Mouse (Mus musculus): ENCODE measurements around the gene Cdc42bpg. TPM values are rescaled to one million over a fixed set of nuclear protein-coding genes. Genes with fewer than 3 reads are reported as not detected.
A peak's percentile ranks its signal among the peaks of the same experiment; 100 is the strongest.

Gene Cdc42bpg
- polyA plus RNA-seq, 1 experiment from 2014 or later = 0.34 TPM

DNA sequence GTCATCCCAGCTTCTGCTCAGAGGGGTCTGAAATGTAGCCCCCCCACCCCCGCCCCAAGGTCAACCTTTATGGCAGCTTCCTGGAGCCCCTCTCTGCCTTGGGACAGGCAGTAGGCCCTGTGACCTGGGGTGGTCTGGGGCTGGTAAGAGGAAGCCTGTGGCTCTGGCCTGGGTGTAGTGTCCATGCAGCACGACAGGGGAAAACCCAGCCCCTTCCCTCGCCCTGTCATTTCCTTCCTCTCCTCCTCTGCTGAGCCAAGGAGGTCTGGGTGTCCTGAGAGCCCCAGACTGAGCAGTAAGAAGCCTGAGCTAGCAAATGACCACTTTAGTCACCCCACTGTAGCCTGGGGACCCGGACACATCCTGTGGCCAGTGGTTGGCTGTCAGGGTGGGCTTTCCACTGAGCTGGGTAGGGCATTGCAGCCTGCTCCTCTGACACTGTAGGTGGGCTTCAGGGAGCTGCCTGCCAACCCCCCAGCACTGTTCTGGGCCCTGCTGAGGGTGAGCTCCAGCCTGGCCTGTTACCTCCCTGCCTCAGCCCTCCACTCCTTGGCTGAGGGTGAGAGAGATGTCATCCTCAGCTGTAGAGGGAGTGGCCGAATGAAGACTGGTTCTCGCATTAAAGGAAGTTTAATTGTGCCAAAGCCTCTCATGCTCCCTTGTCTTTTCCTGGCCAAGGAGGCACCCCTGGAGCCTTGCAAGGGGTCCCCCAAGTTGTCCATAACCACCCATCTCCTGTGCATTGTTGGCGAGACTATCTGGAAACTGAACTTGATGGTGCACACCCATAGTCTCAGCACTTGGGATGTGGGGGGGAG, 6.6 kb upstream of the Cdc42bpg start:
- Histone ChIP-seq H3K9me3 (replicated peaks) (no peaks in the 10 kb centered on the region), H3K27ac (ENCODE audit: poor library complexity, severe bottlenecking) (peak overlapping the region; percentile 46; the same call in 1 of the 2 replicates), H3K27me3 (replicated peaks) (no peaks in the 10 kb centered on the region), H3K36me3 (peaks cover 58% of the 10 kb centered on the region), H3K9ac (no peak overlapping the region), H3K4me1 (replicated peaks) (peaks cover 50% of the 10 kb centered on the region), H3K4me3 (no peak overlapping the region), H3K4me2 (peak overlapping the region; percentile 17; the same call in 1 of the 2 replicates)
- no peak for ATAC-seq (ENCODE audit: insufficient number of reproducible peaks, low FRiP score)
- 73% methylated on average over 7 of the region's 7 CpGs for WGBS

DNA sequence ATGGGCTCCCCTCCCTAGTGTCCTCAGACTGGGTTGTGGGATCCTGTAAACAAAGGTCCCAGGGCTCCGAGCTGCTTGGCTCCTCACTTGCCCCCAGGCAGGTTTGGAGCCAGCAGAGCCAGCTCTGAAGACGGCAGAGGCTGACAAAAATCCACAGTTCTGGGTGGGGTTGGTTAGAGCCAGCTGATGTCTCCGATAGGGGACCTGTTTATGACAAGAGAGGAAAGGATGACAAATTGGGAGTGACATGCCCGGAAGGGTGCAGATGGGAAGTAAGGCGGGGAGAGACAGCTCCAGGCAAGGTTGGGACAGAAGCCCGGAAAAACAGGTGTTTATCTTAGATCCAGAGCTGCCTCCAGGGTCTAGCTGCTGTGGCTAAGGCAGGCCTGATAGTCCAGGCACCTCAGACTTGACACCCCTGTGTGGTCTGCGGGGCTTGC, 5.8 kb upstream of the Cdc42bpg start:
- H3K36me3 ChIP-seq = peaks cover 50% of the 10 kb centered on the region
- peak overlapping the region; percentile 32; the same call in 1 of the 2 replicates for H3K9ac ChIP-seq

GRCm38 (mm10) chr19:6302114-6302513, 4.1 kb upstream of the Cdc42bpg start:
- no peaks in the 10 kb centered on the region for H3K27me3 ChIP-seq (replicated peaks)
- no peak overlapping the region for H3K4me2 ChIP-seq
- H3K4me1 ChIP-seq (replicated peaks) = peaks cover 61% of the 10 kb centered on the region
- no peak overlapping the region for H3K27ac ChIP-seq (ENCODE audit: poor library complexity, severe bottlenecking)
- WGBS = 89% methylated on average over 5 of the region's 5 CpGs
- H3K36me3 ChIP-seq = peaks cover 33% of the 10 kb centered on the region
- H3K9ac ChIP-seq = no peak overlapping the region
- H3K4me3 ChIP-seq = no peak overlapping the region
- ATAC-seq (ENCODE audit: insufficient number of reproducible peaks, low FRiP score) = no peak
- no peaks in the 10 kb centered on the region for H3K9me3 ChIP-seq (replicated peaks)

More for the DNA sequence above, 5.8 kb upstream of the Cdc42bpg start:
- Histone ChIP-seq H3K4me3 (no peak overlapping the region), H3K4me1 (replicated peaks) (peaks cover 50% of the 10 kb centered on the region), H3K9me3 (replicated peaks) (no peaks in the 10 kb centered on the region), H3K4me2 (no peak overlapping the region; the same call in 1 of the 2 replicates), H3K27ac (ENCODE audit: poor library complexity, severe bottlenecking) (peak overlapping the region; percentile 46), H3K27me3 (replicated peaks) (no peaks in the 10 kb centered on the region)
- ATAC-seq (ENCODE audit: insufficient number of reproducible peaks, low FRiP score) = peak; percentile 40
- 52% methylated on average over 7 of the region's 7 CpGs for WGBS

GRCm38 (mm10) chr19:6302522-6302921, 3.7 kb upstream of the Cdc42bpg start:
- 34% methylated on average over 4 of the region's 4 CpGs for WGBS
- Histone ChIP-seq H3K27ac (ENCODE audit: poor library complexity, severe bottlenecking) (peak overlapping the region; percentile 39; the same call in 1 of the 2 replicates), H3K9ac (no peak overlapping the region)

DNA sequence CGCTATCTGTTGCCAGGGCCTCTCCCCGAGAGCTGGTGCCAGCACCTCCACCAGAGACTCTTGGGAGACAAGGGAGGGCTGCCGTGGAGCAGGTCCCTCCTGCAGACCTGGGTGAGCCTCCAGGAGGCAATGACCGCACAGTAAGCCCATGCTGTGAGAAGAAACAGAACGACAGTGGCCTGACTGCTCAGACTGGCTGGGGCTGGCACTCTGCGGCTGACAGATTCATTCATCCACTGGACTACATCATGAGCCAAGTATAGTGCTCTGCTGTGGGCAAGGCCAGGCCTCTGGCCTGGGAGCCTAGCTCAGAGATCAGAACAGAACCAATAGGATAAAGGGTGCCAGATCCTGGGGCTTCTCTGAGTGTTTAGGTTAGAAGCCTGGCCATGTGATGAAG, 2.4 kb upstream of the Cdc42bpg start:
- WGBS = 55% methylated on average over 6 of the region's 6 CpGs
- H3K9me3 ChIP-seq (replicated peaks) = no peaks in the 10 kb centered on the region
- peak overlapping the region; percentile 21; the same call in 1 of the 2 replicates for H3K9ac ChIP-seq
- H3K36me3 ChIP-seq = peaks cover 16% of the 10 kb centered on the region
- peaks cover 72% of the 10 kb centered on the region for H3K4me1 ChIP-seq (replicated peaks)
- H3K4me3 ChIP-seq = no peak overlapping the region
- H3K27ac ChIP-seq (ENCODE audit: poor library complexity, severe bottlenecking) = peak overlapping the region; percentile 48; the same call in 1 of the 2 replicates
- no peak overlapping the region for H3K4me2 ChIP-seq
- ATAC-seq (ENCODE audit: insufficient number of reproducible peaks, low FRiP score) = no peak
- no peaks in the 10 kb centered on the region for H3K27me3 ChIP-seq (replicated peaks)

More at GRCm38 (mm10) chr19:6302522-6302921, 3.7 kb upstream of the Cdc42bpg start:
- no peak for ATAC-seq (ENCODE audit: insufficient number of reproducible peaks, low FRiP score)
- Histone ChIP-seq H3K4me3 (no peak overlapping the region), H3K27me3 (replicated peaks) (no peaks in the 10 kb centered on the region), H3K4me1 (replicated peaks) (peaks cover 65% of the 10 kb centered on the region), H3K36me3 (peaks cover 29% of the 10 kb centered on the region), H3K9me3 (replicated peaks) (no peaks in the 10 kb centered on the region), H3K4me2 (no peak overlapping the region)

DNA sequence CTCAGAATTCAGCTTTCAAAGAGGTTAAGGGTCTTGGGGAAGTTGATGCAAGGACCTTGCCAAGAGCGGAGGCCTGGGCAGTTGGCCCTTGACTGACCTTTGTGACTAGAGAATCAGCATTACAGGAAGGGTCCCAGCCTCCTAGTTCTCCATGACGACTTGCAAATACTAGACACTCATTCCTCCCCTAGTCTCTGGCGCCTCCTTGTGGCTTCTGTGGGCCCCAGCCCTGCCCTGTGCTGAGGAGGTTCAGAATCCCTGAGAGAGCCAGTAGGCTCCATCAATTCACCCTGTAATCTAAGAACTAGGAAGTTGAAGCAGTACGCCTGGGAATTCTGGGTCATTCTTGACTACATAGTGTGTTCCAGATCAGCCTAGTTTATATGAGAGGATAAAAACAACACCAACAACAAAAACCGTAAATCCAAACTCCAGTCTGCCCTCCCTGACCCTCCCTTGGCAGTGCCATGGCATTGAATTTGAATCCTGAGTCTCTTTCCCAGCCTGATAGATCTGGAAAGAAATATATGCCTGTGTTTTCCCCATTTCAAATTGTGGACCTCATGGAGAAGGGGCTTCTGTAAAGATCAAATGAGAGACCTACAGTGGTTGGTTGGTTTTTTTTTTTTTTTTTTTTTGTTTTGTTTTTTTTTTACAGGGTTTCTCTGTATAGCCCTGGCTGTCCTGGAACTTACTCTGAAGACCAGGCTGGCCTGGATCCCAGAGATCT, 1.3 kb upstream of the Cdc42bpg start:
- 21% methylated on average over 5 of the region's 5 CpGs for WGBS
- Histone ChIP-seq H3K36me3 (peaks cover 5% of the 10 kb centered on the region), H3K4me1 (replicated peaks) (peaks cover 61% of the 10 kb centered on the region), H3K9ac (no peak overlapping the region), H3K4me3 (no peak overlapping the region), H3K4me2 (no peak overlapping the region), H3K27me3 (replicated peaks) (no peaks in the 10 kb centered on the region), H3K9me3 (replicated peaks) (no peaks in the 10 kb centered on the region), H3K27ac (ENCODE audit: poor library complexity, severe bottlenecking) (no peak overlapping the region)
- ATAC-seq (ENCODE audit: insufficient number of reproducible peaks, low FRiP score) = peak; percentile 53

DNA sequence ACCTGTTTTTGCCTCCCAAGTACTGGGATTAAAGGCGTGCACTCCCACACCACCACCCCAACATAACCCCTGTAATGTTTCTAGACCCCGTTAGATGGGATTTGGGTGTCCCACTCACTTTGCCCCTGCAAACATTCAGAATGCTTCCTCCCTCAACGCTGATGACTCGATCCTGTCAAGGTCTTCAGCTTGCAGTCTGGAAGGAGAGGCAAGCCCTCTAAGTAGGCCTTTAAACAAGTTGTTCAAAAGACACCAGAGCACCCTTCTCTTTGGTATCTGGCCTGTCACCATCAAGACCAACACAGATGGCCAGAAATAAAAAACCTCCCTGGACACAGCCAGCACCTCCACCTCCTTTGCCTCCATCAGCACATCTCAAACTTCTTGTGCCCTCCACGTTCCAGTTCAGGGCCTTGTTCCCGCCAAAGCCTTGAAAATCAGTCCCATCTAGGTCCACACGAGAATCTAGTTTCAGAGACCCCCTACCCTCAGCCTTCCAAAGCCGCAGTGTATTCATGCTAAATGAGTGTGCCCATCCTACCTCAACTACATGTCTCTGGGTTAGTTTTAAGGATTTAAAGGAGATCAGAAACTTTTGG, 640 bp upstream of the Cdc42bpg start:
- Histone ChIP-seq H3K4me3 (peak overlapping the region; percentile 91), H3K27ac (ENCODE audit: poor library complexity, severe bottlenecking) (peak overlapping the region; percentile 69; the same call in 1 of the 2 replicates), H3K9me3 (replicated peaks) (no peaks in the 10 kb centered on the region), H3K4me2 (peak overlapping the region; percentile 93), H3K27me3 (replicated peaks) (no peaks in the 10 kb centered on the region), H3K36me3 (peaks cover 7% of the 10 kb centered on the region), H3K9ac (peak overlapping the region; percentile 88), H3K4me1 (replicated peaks) (peaks cover 54% of the 10 kb centered on the region)
- 57% methylated on average over 8 of the region's 8 CpGs for WGBS
- ATAC-seq (ENCODE audit: insufficient number of reproducible peaks, low FRiP score) = no peak

- peaks cover 16% of the 10 kb centered on the region for H3K36me3 ChIP-seq
- H3K4me3 ChIP-seq = peak overlapping the region; percentile 91
- peak; percentile 60 for ATAC-seq (ENCODE audit: insufficient number of reproducible peaks, low FRiP score)
- peak overlapping the region; percentile 93 for H3K4me2 ChIP-seq
- under 1% methylated on average over 33 of the region's 34 CpGs for WGBS
- H3K27ac ChIP-seq (ENCODE audit: poor library complexity, severe bottlenecking) = peak overlapping the region; percentile 68
- peaks cover 53% of the 10 kb centered on the region for H3K4me1 ChIP-seq (replicated peaks)
- no peaks in the 10 kb centered on the region for H3K27me3 ChIP-seq (replicated peaks)
- H3K9me3 ChIP-seq (replicated peaks) = no peaks in the 10 kb centered on the region
- H3K9ac ChIP-seq = peak overlapping the region; percentile 88
Observed at GRCm38 (mm10) chr19:6306586-6306985, 330 bp downstream of the Cdc42bpg start.

- ATAC-seq (ENCODE audit: insufficient number of reproducible peaks, low FRiP score) = no peak
- H3K4me3 ChIP-seq = no peak overlapping the region
- H3K4me2 ChIP-seq = peak overlapping the region; percentile 93; the same call in 1 of the 2 replicates
- H3K27me3 ChIP-seq (replicated peaks) = no peaks in the 10 kb centered on the region
- 0 out of 2 replicates have a peak overlapping the region, but pooled peaks have one; percentile 26 for H3K9ac ChIP-seq
- no peak overlapping the region for H3K27ac ChIP-seq (ENCODE audit: poor library complexity, severe bottlenecking)
- peaks cover 27% of the 10 kb centered on the region for H3K36me3 ChIP-seq
- peaks cover 44% of the 10 kb centered on the region for H3K4me1 ChIP-seq (replicated peaks)
- 80% methylated on average over 9 of the region's 9 CpGs for WGBS
- no peaks in the 10 kb centered on the region for H3K9me3 ChIP-seq (replicated peaks)
Observed at GRCm38 (mm10) chr19:6307733-6308531, 1.7 kb downstream of the Cdc42bpg start.

DNA sequence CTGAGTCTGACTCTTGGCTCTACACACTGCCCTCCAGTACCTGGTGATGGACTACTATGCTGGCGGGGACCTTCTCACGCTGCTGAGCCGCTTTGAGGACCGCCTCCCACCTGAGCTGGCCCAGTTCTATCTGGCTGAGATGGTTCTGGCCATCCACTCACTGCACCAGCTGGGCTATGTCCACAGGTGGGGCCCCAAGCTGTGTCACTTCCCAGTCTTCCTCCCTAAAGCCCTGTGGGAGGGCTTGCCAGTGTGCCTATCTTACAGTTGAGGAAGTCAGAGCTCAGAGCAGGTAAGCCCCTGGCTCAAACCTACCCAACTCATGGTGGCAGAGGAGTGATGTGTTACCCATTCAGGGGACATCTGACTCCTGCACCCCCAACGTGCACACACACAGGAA, 3.9 kb downstream of the Cdc42bpg start:
- Histone ChIP-seq H3K9ac (no peak overlapping the region), H3K4me2 (no peak overlapping the region), H3K4me1 (replicated peaks) (peaks cover 26% of the 10 kb centered on the region), H3K36me3 (peaks cover 50% of the 10 kb centered on the region), H3K9me3 (replicated peaks) (no peaks in the 10 kb centered on the region), H3K27ac (ENCODE audit: poor library complexity, severe bottlenecking) (no peak overlapping the region), H3K4me3 (no peak overlapping the region), H3K27me3 (replicated peaks) (no peaks in the 10 kb centered on the region)
- WGBS = 87% methylated on average over 5 of the region's 5 CpGs
- ATAC-seq (ENCODE audit: insufficient number of reproducible peaks, low FRiP score) = no peak

Data from heart, embryonic 12.5 days (tissue).